Mouse (Mus musculus): ENCODE results near the gene Swt1.
"Not testable (repeated sequence)": the region's sequence is repeated elsewhere in the genome, so short reads cannot be mapped to it uniquely, and the experiment has no call there.

Swt1 gene

DNA sequence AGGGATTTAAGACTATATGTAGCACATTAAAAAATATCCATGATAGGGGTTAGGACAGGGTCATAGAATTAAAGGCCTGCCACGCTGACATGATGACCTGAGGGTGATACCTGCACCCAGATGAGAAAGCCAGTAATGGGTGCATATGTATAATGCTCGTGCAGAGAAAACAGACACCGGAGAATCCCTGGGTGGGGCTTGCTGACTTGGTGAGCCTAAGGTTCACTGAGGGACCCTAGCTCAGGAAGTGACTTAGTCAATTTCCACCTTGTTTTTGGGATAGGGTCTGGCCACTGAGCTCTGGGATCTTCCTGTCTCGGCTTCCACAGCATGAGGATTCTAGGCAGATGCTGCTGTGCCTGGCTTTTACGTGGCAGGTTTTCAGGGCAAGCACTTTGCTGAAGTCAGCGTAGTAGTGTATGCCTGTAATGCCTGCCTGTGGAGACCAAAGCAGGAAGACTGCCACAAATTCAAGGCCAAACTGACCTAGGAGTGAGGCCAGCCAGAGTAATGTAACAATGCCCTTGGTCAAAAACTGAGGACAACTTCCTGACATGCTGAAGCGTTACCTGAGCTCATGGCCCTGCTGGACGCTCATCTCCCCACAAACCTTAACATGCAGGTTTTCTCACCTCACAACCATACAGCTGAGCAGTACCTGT lies 61.2 kb downstream of the Swt1 start:
- DNase-seq, result no peak

DNA sequence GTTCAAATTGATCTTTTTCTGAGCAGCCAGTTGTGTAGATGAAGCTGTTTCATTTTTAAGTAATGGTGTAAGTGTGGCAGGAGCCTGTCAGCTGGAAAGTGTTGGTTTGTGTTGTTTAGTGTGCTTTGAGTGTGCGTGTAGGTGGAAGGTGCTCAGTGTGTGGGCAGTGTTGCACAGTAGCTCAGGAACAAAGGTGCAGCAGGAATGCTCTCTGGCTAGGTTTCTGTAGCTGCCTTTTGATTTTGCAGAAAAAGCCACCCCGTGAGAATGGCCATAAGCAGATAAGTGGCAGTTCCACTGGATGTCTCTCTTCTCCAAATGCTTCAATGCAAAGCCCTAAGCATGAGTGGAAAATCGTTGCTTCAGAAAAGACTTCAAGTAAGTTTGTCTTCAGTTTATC lies 68.9 kb downstream of the Swt1 start:
- no peak for DNase-seq

DNA sequence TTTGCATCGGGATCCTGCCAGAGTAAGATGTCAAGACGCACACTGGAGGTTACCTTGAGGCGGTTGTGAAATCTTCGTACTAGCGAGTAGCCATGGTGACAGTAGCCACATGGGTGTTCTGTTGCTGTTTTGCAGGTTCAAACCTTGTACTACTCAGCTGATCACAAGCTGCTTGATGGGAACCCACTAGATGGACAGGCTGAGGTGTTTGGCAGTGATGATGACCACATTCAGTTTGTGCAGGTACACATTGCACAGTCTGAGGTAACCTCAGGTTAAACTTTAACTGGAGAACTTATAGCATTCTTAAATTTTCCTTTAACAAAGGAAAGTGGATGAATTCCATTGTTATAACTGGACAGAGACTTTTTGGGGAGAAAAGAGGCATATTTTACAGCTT lies 72.3 kb downstream of the Swt1 start:
- no peak for DNase-seq

DNA sequence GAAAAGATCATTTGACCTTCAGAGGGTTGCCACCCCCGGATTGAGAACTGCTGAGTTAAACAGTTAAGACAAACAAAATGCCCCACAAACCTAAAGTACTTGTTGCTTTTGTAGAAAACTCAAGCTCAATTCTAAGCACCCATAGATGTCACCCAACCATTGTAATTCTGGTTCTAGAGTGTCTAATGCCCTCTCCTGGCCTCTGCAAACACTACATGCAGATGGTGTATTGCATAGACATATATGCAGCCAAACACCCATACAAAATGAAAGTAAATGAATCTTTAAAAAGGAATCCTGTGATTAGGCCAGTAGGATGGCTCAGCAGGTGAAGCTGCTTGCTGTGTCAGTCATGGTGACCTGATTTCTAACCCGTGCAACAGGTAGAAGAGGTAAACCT lies 75.3 kb downstream of the Swt1 start:
- no peak for DNase-seq

DNA sequence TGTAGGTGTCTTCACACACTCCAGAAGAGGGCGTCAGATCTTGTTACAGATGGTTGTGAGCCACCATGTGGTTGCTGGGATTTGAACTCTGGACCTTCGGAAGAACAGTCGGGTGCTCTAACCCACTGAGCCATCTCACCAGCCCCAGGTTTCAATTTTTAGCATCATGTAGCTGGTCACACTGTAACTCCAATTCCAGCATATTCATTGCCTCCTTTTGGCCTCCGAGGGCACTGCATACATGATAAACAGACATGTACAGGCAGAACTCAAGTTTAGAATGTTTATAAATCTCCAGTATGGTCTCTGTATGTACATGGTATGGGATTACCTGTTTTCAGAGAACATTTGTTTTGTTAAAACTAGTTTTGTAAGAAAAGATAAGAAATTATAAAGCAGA lies 80.0 kb downstream of the Swt1 start:
- DNase-seq, result not testable (repeated sequence)

DNA sequence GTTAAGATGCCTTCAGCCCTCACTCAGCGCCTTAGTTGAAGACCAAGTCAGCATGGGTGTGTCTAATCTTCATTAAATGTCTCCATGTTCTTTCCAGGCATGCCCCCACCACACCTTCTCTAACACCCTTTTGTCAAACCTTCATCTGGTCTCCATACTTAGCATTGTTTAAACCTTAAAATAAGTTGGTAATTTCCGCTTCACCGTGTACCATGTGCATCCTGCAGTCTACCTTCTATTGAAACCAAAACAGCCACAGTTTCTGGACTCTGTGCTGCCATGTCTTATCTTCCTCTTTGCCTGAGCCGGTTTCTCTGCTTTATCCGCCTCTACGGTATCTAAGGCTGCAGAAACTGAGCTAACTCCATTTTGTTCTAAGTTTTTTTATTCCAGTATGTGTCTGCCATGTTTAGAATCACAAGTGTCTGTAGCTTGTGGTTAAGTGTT lies 81.6 kb downstream of the Swt1 start:
- DNase-seq, result peak; percentile 55

DNA sequence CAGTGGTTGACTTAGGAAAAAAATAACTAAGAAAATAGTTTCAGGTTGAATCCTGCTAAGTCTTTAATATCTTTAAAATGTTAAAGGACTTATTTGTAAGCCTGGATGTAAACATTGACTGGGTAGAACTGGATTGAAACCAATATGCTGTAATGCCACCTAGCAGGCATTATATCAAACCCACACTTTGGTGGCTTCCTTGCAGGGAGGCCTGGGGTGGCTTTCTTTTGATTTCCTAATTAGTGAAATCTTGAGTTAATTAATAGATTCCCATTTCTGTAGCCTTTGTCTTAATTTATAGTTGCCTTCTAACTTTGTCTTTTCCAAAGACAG lies 82.4 kb downstream of the Swt1 start:
- DNase-seq, result no peak

DNA sequence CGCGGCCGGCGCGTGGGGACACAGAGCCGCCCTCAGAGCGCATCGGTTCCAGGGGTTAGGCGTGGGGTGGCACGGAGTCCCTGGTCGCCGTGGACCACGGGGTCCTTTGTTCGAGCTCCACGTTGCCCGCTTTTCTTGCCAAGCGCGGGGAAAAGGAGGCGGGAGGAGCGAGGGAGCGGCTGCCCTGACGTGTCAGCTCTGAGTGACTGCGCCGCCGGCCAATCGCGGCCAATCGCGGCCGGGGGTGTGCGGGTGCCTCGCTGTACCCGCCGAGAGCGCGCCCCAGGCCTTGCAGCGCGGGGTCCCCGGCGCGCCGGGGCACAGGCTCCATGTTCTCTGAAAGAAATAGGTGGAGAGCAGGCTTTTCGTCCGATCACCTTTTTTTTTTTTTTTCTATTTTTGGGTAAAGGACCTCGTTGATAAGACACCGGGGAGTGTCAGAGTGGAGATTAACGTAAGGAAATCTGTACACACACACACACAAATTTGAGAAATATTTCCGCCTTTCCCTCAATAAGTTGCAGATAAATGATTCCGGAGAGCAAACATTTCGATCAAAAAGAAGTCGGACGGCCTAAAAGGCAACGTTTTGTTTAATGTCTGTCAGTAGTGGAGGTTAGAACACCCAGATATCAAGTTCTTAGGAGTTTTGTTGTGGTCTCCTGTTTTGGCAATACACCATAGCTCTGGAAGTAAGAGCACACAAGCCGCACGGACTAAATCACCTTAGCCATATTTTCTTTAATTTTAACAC lies 83.0 kb downstream of the Swt1 start:
- peak; percentile 97 for DNase-seq

DNA sequence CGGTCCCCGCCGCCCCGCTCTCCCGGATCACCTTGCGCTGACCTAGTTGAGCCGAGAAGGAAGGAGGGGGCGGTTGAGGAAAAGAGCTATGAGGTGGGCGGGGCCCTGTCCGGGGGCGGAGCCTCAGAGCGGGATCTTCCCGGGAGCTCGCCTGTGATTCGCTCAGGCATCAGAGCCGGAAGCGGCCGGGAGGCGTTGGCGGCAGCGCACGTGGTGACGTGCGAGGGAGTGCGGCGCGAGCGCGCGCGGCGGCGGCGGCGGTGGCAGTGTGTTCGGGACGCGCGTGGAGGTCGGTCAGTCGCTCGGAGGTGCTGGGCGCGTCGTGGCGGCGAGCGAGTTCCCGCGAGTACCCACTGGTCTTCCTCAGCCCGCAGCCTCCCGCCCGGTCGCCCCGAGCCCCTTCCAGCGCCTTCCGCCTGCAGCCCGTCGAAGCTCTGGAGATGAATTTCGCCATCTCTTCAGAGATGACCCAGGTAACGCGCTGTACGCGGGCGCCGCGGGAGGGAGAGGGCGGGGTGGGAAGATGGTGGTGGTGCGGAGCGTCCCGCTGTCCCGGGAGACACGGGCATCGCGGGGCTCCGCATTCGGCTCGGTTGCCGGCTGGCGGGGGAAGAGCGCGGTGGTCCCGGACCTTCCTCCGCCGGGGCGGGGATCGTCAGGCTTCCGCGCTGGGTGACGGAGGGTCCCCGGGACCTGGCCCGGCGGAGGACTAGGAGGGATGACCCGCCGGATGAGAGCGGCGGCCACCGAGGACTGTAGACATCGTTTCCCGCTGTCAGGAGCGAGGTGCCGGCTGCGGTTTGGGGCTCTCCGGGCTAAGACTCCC lies 83.8 kb downstream of the Swt1 start, which contains the start of gene Ivns1abp:
Gene Ivns1abp, plus strand, starts transcription at position 195 of the 826 bp plus-strand sequence.
- DNase-seq, result peak; percentile 99

DNA sequence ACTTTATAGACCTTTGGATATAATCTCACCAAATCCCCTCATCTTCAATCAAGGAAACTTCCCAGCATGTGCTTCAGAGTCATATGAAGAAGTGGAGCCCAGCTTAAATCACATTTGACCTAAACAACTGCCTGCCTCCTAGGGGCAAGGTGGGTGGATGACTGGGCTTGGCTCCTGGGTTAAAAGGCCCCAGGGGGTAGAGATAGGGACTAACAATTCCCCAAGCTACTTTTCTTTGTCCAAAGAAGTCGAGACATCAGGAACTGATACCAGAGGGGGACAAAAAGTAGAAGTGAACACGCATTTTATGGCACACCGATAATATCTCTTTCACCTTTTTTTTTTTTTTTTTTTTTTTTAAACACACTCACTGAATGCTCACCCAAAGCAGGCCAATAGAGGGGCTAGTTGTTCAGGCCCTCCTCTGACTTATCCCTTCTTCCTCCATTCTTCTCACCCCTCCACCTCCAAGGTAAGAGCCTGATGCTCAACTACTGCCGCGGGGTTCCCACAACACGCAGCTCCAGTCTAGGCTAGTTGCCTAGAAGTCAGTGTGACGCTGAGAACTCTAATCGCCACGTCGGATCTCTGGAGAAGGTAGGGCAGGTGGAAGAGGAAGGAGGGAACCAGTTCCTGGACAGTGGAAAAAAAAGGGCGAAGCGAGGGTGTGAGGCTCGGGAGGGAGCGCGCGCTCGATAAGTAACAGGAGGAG lies 84.5 kb downstream of the Swt1 start:
- peak; percentile 36 for DNase-seq

DNA sequence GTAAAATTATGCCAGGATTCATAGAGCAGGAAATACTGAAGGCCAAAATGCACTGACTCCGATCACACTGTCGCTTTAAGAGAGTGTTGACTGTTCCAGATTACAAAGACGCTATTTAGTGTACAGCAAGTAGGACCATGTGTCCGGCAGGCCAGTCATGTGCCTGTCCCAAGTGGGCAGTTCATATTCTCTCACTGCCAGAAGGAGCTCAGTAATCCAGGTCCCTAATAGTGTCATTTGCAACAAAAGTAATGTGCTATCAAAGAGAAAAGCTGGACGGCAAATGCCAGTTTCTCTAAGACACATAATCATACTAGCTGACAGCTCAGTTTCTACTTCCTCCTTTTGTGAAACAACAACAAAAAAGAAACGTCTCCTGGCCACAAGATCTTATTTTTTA lies 85.3 kb downstream of the Swt1 start:
- DNase-seq, result no peak

DNA sequence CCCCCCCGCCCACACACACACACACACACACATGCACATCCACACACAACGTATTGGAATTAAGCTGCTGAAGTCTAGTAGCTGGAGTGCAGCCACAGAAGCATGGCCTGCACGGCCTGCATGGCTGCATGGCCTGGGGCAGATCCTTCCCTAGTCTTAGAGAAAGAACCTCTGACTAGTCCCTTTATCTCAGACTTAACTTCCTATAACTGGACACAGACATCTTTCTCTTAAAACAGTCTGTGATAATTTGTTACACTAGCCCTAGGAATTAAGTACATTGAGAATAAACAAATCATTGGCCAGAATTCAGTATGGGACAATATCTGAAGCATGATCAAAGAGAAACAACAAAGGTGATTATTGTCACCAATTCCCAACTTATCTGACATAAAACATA lies 85.9 kb downstream of the Swt1 start:
- no peak for DNase-seq

DNA sequence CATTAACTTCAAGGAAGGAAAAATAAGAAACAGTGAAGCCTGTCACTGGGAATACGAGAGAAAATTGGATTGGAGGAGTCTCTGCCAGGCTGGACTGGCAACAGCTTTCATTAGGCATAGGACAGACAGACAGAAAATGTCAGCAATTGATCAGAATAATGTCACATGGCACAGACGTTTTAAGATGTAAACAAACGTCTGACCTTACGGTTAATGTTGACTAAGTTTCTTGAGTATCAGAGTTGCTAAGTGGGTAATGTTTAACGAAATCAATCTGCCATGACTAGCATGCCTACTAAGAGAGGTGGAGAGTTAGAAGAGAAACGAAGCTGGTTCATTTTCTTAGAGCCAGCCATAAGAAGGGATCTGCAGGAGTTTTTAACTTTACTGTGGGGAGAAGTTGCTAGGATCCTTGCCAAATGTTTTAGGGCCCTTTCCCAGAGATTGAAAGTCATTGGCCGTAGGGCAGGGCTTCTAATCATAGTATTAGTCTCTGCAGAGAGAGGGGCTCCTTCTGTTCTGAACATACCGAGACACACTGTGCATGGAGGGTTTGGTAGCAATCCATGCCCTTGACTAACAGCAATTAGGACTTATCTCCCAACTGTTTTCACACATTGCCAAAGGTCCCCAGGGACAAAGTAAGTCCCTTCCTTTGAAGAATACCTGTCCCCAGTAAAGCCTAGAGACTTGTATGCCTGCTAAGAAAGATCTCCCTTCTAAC lies 86.8 kb downstream of the Swt1 start:
- DNase-seq, result no peak

DNA sequence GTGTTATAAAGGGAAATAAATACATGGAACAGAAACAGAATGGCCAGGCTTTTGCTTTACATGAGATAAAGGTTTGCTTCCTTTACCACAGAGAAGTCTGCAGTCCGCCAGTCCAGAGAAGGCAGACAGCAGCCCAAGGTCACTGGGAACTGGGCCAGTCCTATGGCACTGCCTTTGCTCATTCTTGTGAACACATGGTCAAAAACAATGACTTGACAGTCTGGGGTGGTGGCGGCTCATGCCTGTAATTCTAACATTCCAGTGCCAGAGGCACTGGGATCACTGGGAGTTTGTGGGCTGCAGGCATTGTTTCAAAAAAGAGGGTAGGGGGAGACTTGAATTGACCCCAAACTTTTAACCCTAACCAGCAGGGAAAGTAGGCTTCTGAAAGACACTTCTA lies 89.3 kb downstream of the Swt1 start:
- peak; percentile 30 for DNase-seq

DNA sequence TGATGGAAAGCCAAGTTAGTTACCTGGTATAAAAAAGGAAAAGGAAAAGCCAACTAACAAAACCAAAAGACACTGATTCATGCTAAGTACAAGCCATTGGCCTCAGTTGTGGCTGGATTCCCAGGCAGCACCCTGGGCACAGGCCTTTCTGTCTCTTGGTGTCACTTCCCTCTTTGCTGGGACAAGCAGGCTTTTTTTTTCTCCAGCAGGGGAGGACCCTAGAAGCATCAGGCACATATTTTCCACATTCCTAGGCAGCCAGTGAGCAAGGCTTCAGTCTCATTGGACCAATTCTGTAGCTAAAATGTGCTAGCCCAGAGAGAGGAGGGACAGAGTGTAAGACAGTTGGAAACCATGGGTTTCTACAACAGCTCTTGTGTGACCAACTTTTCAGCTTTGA lies 90.0 kb downstream of the Swt1 start:
- DNase-seq, result no peak

DNA sequence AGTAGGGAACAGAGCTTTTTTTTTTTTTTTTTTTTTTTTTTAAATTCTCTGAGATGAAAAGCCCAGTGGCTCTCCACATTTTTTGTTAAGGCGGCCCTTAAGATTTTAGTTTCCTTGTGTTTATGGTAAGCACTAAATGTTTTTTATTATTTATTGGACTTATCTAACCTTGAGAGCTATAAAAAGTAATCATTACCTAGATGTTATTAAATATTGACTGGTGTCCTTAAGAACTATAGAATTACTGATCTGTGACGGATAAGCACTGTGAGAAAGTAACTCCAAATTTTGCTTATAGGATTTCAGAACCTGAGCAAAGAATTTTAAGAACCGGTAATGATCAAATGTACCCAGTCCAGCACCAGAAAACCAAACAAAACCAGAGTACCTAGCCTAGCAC lies 95.4 kb downstream of the Swt1 start:
- DNase-seq, result no peak

DNA sequence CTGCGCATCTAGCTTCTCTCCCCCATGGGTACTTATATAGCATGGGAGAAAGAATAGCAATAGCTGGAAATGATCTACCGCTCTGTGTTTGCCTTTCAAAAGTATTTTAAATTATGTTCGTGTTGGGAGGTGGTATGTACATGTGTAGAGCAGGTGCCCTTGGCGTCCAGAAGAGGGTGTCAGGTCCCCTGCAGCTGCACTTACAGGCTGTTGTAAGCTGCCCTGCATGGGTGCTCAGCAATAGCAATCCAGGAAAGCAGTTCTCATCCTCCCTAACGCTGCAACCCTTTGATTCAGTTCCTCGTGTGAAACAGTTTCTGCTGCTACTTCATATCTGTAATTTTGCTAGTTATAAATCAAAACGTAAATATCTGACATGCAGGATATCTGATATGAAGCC lies 98.7 kb downstream of the Swt1 start:
- no peak for DNase-seq

DNA sequence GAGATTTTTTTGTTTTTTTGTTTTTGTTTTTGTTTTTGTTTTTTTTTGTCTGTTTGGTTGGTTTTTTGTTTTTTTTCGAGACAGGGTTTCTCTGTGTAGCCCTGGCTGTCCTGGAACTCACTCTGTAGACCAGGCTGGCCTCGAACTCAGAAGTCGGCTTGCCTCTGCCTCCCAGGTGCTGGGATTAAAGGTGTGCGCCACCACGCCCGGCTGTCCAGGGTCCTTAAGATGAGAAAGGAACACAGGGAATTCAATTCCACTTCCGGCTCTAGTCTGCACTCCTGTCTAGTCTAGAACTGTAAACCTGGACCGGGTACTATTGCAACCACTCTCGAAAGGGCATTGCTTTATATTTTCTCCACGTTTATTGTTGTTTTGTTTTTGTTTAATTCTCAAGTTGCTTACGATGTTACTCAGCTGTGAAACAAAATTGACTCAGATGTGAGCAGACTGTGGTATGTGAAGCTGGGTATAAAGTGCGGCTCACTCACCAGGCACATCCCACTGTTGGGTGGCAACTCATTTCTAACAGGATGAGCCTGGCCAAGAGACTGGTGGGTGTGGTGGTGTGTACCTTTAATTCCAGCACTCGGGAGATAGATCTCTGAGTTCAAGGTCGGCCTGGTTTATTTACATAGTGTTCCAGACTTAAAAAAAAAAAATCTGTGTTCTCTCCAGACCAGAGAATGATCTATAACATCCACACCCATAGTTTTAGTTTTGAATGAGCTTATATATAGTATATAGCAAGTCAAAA lies 99.7 kb downstream of the Swt1 start:
- no peak for DNase-seq

DNA sequence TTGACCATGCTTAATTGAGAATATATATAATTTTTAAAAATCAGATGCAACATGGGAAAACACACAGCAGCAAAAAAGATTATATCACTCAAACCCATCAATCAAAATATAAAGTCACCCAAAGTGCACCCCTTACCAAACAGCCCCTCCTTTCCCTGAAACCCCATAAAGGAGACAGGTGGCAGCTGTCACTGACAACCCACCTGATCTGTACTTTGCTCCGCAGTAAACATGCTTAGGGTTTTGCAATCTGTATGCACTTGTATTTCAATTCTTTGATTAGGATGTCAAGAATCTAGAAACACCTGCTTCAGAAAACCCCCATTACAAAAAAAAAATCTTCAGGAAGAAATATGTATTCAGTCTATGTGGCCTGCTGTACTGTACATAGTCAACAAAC lies 102.9 kb downstream of the Swt1 start:
- no peak for DNase-seq

DNA sequence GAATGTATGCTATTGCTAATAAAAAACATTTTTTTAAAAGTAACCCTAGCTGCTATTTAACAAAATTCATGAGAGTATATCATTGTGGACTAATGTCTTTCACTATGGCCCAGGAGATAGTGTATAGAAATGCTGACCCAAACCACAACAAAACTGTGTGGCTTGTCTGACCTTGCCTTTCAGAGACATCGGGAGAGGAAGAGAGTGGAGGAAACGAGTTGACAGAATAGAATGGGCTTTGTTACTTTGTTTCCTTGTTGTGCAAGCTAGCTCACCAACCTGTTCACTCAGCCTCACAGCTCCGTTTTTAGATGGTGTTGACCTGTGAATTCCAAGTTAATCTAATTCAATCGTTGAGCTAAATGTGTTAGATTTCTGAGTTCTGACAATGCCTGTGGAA lies 107.8 kb downstream of the Swt1 start:
- DNase-seq, result no peak

DNA sequence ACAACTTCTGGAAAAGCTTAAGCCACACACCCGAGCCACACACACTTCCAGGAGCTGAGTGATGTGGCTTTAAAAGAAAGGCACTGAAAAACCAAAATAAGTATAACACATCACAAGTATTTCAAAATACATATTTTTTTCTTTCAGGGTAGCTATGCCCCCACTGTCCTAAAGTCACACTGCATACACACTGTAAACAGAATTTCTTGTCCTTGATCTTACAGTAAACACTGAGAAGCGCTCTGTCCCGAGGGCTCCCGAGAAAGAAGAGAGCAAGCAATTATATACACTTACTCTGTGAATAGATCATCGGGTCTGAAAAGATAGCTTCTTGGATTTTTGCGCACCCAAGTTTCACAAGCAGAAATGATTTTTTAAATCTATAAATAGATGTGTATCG lies 109.0 kb downstream of the Swt1 start:
- DNase-seq, result no peak
